Mouse (Mus musculus) forebrain, embryonic 11.5 days (tissue): ENCODE measurements around the gene Cachd1. TPM values are rescaled to one million over a fixed set of nuclear protein-coding genes. Genes with fewer than 3 reads are reported as not detected.

Experiments used
- ATAC-seq: fragments of 200-750 bp; cut with Nextera tagmentation; replicated peaks from 2 replicates; pipeline ENCODE4 v1.8.0; 2017; ENCODE audit warnings: moderate TSS enrichment; ENCODE audit not compliant: low FRiP score
- DNase-seq: peaks from one replicate; pipeline ENCODE4 v3.0.0-alpha.2; 2017; ENCODE audit warnings: low spot score
- H3K27ac ChIP-seq: fragments of 300-500 bp; sonication (generic); 2 replicates; pipeline ENCODE4 v1.5.1; 2014; ENCODE audit warnings: low read depth, low read length
- H3K27me3 ChIP-seq: fragments of 300-500 bp; sonication (generic); 2 replicates; pipeline ENCODE4 v1.6.1; 2014; ENCODE audit warnings: mild to moderate bottlenecking, low read length, mixed read lengths; ENCODE audit not compliant: control insufficient read depth, insufficient read depth
- H3K36me3 ChIP-seq: fragments of 300-500 bp; sonication (generic); 2 replicates; pipeline ENCODE4 v1.6.1; 2014; ENCODE audit warnings: mild to moderate bottlenecking, low read length, moderate library complexity, mixed read lengths; ENCODE audit not compliant: control insufficient read depth, insufficient read depth
- H3K4me1 ChIP-seq: fragments of 300-500 bp; sonication (generic); replicated peaks from 2 replicates; pipeline ENCODE4 v1.6.1; 2014; ENCODE audit warnings: low read length, mixed read lengths; ENCODE audit not compliant: control insufficient read depth, insufficient read depth
- H3K4me2 ChIP-seq: fragments of 300-500 bp; sonication (generic); 2 replicates; pipeline ENCODE4 v1.6.1; 2014; ENCODE audit warnings: low read depth, mild to moderate bottlenecking, low read length, moderate library complexity, mixed read lengths; ENCODE audit not compliant: severe bottlenecking
- H3K4me3 ChIP-seq: fragments of 300-500 bp; sonication (generic); 2 replicates; pipeline ENCODE4 v1.5.1; 2014; ENCODE audit warnings: low read depth, low read length
- H3K9ac ChIP-seq: fragments of 300-500 bp; sonication (generic); 2 replicates; pipeline ENCODE4 v1.6.1; 2014; ENCODE audit warnings: low read length
- H3K9me3 ChIP-seq: fragments of 300-500 bp; sonication (generic); 2 replicates; pipeline ENCODE4 v1.6.1; 2016; ENCODE audit warnings: low read length, mixed read lengths; ENCODE audit not compliant: control insufficient read depth
- WGBS: fragments of 180-500 bp; shearing (Covaris S2); extraction: QIAGEN DNeasy Blood & Tissue Kit; methylation state at CpG from one replicate; pipeline ENCODE4 v1.1.7; 2014; 5-methylcytosine and 5-hydroxymethylcytosine counted together
- polyA plus RNA-seq: library from polyadenylated mRNA; unstranded; fragments of >200 nt; fragmentation: Nextera tagmentation; extraction: Ambion mirVana; gene quantifications from 2 replicates; pipeline ENCODE4 v1.2.1, GENCODE M21; 2014

Cachd1 gene
- polyA plus RNA-seq, 1 experiment from 2014 or later = 45.3 TPM

GRCm38 (mm10) chr4:100951876-100952275, 175.4 kb downstream of the Cachd1 start:
- ATAC-seq = no peak
- Histone ChIP-seq H3K9me3 (no peaks in the 10 kb centered on the region), H3K4me1 (no peaks in the 10 kb centered on the region; the same call in 1 of the 2 replicates), H3K4me3 (no peak overlapping the region), H3K36me3 (no peaks in the 10 kb centered on the region), H3K27ac (no peak overlapping the region), H3K27me3 (no peaks in the 10 kb centered on the region), H3K9ac (no peak overlapping the region), H3K4me2 (no peak overlapping the region)
- 93% methylated on average over 8 of the region's 8 CpGs for WGBS
- no peak for DNase-seq

GRCm38 (mm10) chr4:100963341-100963740, 186.9 kb downstream of the Cachd1 start:
- Histone ChIP-seq H3K27ac (no peak overlapping the region), H3K4me2 (no peak overlapping the region), H3K4me1 (no peaks in the 10 kb centered on the region), H3K27me3 (no peaks in the 10 kb centered on the region), H3K9me3 (no peaks in the 10 kb centered on the region), H3K4me3 (no peak overlapping the region), H3K9ac (no peak overlapping the region), H3K36me3 (peaks cover 2% of the 10 kb centered on the region)
- WGBS = 90% methylated on average over 1 of the region's 1 CpGs
- ATAC-seq (no peak), DNase-seq (no peak)

GRCm38 (mm10) chr4:100963796-100964195, 187.3 kb downstream of the Cachd1 start:
- no peak overlapping the region for H3K4me2 ChIP-seq
- H3K9ac ChIP-seq = no peak overlapping the region
- no peaks in the 10 kb centered on the region for H3K27me3 ChIP-seq
- ATAC-seq = no peak
- H3K9me3 ChIP-seq = no peaks in the 10 kb centered on the region
- no peak overlapping the region for H3K27ac ChIP-seq
- no peaks in the 10 kb centered on the region for H3K4me1 ChIP-seq
- no peak overlapping the region for H3K4me3 ChIP-seq
- no peak for DNase-seq
- H3K36me3 ChIP-seq = peaks cover 2% of the 10 kb centered on the region
- WGBS = 89% methylated on average over 8 of the region's 8 CpGs

DNA sequence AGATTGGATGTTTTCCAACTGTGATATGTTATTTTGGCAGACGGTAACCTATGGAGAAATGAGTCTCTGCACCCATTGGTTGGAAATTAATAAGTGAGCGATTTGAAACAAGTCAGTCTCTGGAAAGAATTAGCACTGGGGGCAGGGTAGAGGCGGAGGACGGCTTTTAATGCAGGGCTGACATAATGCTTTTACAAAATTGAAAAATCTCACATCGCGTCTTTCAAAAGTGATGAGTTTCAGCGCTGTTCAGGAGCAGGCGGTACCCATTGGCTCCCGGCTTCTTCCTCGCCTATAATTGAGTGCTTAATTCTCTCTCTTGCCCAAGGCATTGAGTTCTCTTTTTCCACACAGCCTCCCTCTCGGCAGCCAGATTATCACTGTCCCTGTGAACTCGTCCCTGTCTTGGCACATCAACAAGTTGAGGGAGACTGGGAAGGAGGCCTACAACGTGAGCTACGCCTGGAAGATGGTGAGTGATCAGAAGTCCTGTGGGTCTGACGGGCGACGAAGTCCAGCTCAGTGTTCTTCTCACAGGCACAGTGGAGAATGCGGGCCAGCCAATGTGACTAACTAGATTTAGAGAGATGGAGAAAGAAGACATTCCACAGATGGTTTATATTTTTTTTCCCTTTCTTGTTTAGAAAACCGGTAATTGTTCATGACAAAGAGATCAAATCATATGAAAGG, 191.4 kb downstream of the Cachd1 start:
- peaks cover 6% of the 10 kb centered on the region for H3K36me3 ChIP-seq
- 79% methylated on average over 19 of the region's 19 CpGs for WGBS
- H3K27ac ChIP-seq = no peak overlapping the region
- H3K9me3 ChIP-seq = no peaks in the 10 kb centered on the region
- DNase-seq (no peak), ATAC-seq (no peak)
- H3K4me2 ChIP-seq = no peak overlapping the region
- H3K27me3 ChIP-seq = no peaks in the 10 kb centered on the region
- H3K4me1 ChIP-seq = no peaks in the 10 kb centered on the region
- no peak overlapping the region for H3K4me3 ChIP-seq
- H3K9ac ChIP-seq = no peak overlapping the region

GRCm38 (mm10) chr4:100973641-100974454, 197.4 kb downstream of the Cachd1 start:
- H3K4me2 ChIP-seq = no peak overlapping the region
- no peaks in the 10 kb centered on the region for H3K9me3 ChIP-seq
- DNase-seq (peak; percentile 60), ATAC-seq (peak; percentile 48)
- H3K4me1 ChIP-seq = peaks cover 8% of the 10 kb centered on the region; the same call in 1 of the 2 replicates
- H3K36me3 ChIP-seq = peaks cover 4% of the 10 kb centered on the region; the same call in 1 of the 2 replicates
- H3K4me3 ChIP-seq = no peak overlapping the region
- H3K27ac ChIP-seq = peak overlapping the region; percentile 8; the same call in 1 of the 2 replicates
- 16% methylated on average over 16 of the region's 16 CpGs for WGBS
- H3K9ac ChIP-seq = no peak overlapping the region
- H3K27me3 ChIP-seq = no peaks in the 10 kb centered on the region

DNA sequence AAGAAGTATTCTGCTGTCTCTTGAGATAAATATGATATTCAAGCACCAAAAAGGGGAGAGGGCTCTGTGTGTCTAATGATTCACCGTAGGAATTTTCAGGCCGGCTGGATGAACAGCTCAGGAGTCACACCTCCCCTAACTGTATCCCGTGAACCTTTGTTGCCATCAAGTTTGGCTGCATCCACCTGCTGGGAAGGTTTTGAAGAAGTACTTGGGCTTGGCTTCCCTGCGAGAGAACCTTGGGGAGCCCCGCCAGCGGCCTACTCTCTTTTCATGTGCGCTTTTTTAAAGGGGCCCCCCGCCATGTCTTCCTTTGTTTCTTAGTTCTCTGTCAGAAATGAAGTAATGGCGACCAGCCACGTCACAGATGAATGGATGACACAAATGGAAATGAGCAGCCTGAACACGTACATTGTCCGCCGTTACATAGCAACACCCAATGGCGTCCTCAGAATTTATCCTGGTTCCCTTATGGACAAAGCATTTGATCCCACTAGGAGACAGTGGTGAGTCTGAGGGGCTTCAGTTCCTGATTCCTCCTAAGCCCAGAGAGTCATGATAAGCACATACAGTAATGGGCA, 198.1 kb downstream of the Cachd1 start:
- H3K9me3 ChIP-seq = no peaks in the 10 kb centered on the region
- no peaks in the 10 kb centered on the region for H3K27me3 ChIP-seq
- H3K4me3 ChIP-seq = no peak overlapping the region
- peaks cover under 1% of the 10 kb centered on the region; the same call in 1 of the 2 replicates for H3K36me3 ChIP-seq
- peaks cover 8% of the 10 kb centered on the region; the same call in 1 of the 2 replicates for H3K4me1 ChIP-seq
- peak; percentile 69 for DNase-seq
- H3K27ac ChIP-seq = peak overlapping the region; percentile 8; the same call in 1 of the 2 replicates
- no peak overlapping the region for H3K4me2 ChIP-seq
- 35% methylated on average over 14 of the region's 14 CpGs for WGBS
- H3K9ac ChIP-seq = no peak overlapping the region
- peak; percentile 77 for ATAC-seq

- Histone ChIP-seq H3K27ac (no peak overlapping the region), H3K36me3 (no peaks in the 10 kb centered on the region; the same call in 1 of the 2 replicates), H3K9me3 (no peaks in the 10 kb centered on the region), H3K27me3 (no peaks in the 10 kb centered on the region), H3K4me1 (peaks cover 8% of the 10 kb centered on the region; the same call in 1 of the 2 replicates), H3K9ac (no peak overlapping the region), H3K4me2 (no peak overlapping the region), H3K4me3 (no peak overlapping the region)
- DNase-seq (no peak), ATAC-seq (no peak)
- 91% methylated on average over 7 of the region's 7 CpGs for WGBS
Observed at GRCm38 (mm10) chr4:100977522-100977921, 201.0 kb downstream of the Cachd1 start.

- no peaks in the 10 kb centered on the region; the same call in 1 of the 2 replicates for H3K36me3 ChIP-seq
Observed at GRCm38 (mm10) chr4:100987187-100987586, 210.7 kb downstream of the Cachd1 start.

More at GRCm38 (mm10) chr4:100987187-100987586, 210.7 kb downstream of the Cachd1 start:
- Histone ChIP-seq H3K4me2 (no peak overlapping the region), H3K27me3 (no peaks in the 10 kb centered on the region), H3K4me1 (no peaks in the 10 kb centered on the region), H3K4me3 (no peak overlapping the region), H3K27ac (no peak overlapping the region), H3K9ac (no peak overlapping the region), H3K9me3 (no peaks in the 10 kb centered on the region)
- 84% methylated on average over 1 of the region's 1 CpGs for WGBS
- no peak for DNase-seq
- no peak for ATAC-seq
